Mouse (Mus musculus) c-Kit-positive CD71-positive TER-119-positive erythroid progenitor cells, embryonic 14.5 days (primary cell): ENCODE results near the gene Lrch2.
"Not testable (repeated sequence)": the region's sequence is repeated elsewhere in the genome, so short reads cannot be mapped to it uniquely, and the experiment has no call there.

Source experiments
- DNase-seq: peaks from one replicate; pipeline ENCODE4 v3.0.0-alpha.2; 2013; ENCODE audit warnings: low spot score

Lrch2 gene

DNA sequence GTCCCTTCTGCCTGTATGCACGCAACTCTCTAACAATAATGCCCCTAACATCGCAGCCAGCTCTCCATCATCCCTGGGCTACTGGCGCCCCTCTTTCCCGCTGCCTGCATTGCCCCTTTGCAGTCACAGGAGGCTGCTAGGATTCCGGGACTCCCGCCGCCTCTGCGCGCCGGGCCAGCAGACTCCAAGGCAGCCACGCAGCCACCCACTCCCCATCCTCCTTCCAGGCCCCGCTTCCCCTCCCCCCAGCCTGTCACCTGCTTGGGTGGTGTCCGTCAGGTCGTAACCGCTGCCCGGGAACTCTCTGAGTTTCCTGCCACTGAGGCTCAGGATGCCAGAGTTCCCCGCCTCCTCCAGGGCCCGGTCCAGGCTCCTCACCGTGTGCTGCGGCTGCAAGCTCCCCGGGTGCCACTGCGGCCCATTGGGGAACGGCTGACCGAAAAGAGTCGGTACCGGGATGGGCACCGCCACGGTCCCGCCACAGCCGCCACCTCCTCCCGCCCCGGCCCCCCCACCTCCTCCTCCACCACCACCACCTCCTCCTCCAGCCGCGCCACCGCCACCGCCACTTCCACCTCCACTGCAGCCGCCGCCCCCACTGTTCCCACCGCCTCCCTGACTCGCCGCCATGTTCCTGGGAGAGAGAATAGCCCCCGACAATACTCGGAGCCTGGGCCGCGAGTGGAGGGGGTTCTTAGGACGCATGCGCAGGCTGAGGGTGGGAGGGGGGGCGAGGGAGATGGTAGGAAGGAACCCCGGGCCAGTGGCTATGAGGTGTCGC is at the start of gene Lrch2:
Gene Lrch2 (minus strand): TSS at position 661 of the 781 bp plus-strand sequence.
- no peak for DNase-seq

DNA sequence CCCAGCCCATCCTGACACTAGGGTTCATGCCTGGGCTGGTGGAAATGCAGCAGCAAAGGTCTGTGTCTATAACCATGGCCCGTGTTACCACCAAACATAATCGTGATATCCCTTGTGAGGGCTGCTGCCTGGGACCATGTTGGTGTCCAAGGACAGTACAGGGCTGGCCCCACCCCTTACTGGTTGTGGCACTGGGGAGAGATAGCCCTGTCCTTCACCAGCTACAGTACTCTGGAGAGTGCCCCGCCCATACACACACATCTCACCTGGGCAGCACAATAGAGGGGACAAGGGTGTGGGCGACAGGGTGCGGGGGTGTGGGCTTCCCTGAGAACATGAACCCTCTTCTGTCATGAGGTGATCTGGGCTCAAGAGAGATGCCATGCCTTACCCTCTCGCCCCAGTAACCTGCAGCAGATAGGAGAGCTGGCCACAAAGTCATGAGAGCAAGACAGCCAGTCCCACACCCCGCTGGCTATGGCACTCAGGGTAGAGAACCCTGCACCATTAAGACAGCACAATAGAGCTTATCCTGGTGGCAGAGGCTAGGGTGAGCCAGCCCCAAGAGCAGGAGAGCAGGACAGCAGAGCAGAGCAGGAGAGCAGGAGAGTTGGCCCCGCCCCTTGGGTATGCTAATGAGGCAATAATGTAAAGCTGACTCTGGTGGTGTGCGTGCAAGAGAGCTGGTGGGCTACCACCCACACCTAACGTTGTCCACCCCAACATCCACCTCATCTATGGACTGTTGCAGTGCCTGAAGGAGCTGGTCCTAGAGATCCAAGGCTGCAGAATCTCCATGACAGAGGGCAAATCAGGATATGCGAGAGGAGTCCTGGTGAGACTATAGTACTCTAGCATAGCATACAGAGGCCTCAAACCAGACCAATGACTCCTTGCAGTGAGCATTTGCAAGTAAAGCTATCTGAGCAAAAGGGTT is 12.7 kb downstream of the Lrch2 start:
- no peak for DNase-seq

DNA sequence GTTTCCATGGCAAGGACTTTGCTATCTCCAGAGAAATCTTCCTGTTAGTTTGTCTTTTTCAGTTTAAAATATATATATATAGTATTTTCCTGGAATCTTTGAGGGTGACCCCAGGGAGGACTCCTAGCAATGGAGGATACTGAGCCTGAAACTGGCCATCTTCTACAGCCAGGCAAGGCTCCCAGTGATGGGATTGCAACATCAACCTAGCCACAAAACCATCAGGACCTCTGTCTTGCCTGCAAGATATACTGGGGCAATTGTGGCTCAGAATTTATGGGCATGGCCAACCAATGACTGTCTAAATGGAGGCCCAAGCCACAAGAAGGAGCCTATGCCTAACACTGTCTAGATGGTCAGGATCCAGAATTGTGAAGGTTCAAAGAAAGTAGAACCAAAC is 15.5 kb downstream of the Lrch2 start:
- no peak for DNase-seq

DNA sequence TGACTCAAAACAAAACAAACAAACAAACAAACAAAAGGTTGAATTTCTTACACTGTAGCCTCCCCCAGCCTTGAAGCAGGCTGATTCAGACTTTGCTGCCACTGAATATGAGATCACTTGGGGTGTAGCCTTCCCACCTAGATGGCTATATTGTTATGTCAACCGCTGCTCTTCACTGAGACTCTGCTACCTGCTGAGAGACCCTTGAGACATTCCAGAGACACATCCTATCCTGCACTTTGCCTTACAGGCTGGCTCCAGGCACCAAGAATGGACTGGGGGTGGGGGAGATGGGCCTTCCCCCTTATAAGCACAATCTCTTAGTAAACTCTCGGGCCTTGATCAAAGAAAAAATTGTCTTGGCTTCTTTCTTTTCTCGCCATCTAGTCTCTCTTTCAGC is 16.8 kb downstream of the Lrch2 start:
- not testable (repeated sequence) for DNase-seq

DNA sequence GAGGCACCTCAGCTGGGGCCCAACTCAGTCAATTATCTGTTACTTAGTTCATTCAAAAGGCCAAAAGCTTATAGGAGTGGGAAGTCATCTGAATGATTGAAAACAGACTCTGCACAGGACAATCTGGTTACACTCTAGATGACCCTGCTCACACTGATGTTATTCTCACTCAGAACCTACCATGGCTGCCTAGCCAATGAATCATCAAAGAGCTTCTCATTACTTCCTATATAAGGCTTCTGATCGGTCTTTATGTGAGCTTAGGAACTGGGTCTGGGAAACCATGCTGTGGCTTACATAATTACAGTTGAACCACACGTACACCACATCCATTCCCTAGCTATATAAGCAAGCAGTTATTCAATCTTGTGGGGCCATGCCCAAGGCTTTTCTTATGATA is 18.3 kb downstream of the Lrch2 start:
- DNase-seq, result no peak

DNA sequence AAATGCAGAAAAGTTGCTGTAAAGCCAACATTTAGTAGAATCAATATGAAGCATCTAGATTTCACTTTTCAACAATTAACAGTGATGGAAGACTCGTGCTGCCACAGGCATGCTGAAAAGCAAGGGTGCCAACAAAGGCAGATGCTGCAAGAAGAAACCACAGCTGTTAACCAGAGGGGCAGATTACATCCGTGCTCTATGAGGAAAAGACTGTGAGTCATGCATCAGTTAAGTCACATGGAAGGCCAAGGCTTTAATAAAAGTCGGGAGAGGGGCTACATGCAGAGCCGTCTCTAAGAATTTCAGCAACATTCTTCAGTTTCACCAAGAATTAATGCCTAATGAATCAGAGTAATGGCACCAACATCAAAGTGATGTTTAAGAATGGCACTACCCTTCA is 22.2 kb downstream of the Lrch2 start:
- no peak for DNase-seq

DNA sequence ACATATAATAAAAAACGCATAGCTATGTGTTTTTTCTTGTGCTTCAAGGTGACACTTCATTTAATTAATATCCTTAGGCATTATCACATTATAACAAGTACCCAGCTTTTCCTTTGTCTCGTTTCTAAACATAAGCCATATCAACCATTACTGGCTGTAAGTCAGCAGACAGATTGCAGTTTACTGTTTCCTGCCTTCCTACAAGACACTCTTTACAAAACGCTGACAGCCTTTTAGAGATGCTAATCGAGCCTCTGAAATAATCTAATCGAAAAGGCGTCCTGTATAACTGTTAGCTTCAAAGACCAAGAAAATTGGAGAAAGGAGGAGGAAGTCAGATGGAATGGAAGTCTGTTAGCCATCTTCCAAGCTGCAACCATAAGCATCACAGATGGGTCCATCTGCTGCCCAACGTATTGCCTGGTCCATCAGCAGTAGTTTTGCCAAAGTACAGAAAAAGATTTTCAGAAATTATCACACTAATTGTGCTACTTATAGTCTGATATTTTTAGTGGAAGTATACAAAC is 26.2 kb downstream of the Lrch2 start:
- DNase-seq, result no peak

DNA sequence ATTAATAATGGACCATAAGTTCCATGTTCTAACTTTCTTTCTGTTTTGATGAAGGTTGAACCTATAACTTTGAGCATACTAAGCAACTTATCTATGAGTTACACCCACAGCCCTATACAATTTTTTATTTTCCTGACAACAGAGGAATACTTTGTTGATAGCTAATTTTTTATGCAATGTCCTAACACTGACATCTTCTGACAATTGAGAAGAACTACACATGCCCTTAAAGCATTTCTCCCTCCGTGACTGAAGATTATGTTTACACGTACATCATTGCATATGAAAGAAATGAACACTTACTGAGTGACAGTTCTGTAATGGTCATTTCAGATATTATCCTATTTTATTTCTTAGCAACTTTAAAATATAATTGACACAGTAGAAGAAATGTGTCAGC is 64.3 kb downstream of the Lrch2 start:
- no peak for DNase-seq

DNA sequence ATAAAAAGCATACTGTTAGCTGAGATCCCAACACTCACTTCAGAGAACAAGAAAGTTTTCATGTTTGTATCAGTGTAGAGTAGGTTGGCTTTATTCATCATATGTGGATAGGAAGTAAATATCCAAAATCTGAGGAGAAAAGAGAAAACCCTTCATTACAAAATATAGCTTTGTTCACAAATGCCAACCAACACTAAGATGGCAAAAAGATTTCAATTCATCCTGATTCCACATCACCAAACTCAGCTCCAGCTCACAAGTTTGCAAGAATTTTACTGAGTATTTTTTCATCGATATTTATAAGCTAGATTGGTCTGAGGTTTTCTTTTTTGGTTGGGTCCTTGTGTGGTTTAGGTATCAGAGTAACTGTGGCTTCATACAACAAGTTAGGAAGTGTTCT is 100.3 kb downstream of the Lrch2 start, which contains the start of gene Vmn1r239-ps:
Gene Vmn1r239-ps (minus strand): TSS at position 101 of the 400 bp plus-strand sequence.
- DNase-seq, result not testable (repeated sequence)

DNA sequence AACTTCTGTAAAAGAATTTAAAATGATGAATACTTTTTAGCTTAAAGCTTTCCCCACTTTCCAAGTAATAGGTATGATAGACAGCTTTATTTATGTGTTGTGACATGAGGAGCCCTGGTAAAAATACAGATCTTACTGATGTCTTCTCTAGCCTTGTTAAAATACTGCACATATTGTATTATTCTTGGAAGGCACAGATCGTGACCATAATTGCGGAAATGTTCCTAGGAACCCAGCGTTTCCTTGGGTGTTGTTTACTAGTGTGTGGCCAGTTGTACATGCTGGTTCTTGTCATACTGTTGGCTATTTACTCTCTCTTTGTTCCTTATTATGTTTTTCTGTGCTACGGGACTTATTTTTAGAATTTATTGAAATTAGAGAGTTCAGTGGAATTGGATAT is 110.5 kb downstream of the Lrch2 start:
- no peak for DNase-seq

DNA sequence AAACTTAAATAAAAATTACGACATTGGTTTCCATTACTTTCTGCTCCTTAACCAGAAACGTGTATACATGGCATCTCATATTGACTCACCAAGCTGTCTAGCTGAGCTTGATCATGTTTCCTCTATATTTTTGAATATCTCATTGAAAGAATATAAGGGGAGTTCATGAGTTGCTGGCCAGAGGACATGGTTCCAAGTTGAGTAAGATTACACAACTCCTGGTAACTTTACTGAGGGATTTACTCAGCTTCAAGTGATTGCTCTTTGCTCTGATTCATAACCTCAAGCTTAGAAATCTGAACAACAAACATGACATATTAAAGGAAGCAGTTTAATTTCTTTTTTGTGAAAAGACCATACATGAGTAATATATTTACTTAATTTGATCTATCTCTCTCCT is 118.5 kb downstream of the Lrch2 start:
- DNase-seq, result no peak

DNA sequence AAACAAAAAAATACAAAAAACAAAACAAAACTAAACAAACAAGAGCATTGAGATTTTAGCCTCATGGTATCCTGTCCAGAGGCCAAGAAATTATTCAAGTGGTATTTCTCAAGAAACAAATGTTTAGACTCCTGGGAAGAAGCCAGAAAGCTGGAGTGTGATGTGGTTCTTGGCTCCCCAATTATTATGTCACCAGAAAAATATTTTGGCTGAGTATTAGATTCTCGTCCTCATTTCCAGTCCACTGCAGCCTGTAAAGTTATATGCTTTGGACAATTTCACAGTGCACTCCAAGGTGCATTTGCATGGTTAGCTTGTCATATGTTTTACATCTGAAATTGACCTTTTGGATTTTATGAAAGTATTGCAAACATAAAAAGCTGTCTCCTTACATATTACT is 124.1 kb downstream of the Lrch2 start:
- no peak for DNase-seq

DNA sequence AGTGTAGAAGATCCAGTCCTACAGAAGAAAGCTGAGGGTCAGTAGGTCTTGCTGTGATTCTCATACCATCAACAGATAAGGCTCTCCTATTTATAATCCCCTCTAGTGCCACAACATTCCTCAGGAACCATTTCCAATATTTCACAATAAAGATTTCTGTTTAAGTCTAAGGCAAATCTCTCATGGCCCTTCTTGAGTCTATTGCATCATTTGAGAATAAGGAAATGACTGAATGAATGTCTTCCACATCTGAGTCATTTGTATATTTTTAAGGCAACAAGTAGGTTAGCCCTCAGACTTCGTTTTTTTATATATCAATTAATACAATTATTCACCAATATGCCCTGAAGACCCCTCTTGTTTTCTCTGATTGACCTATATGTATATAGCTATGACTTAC is 124.8 kb downstream of the Lrch2 start, which contains the start of gene Il13ra2:
Gene Il13ra2 (minus strand): TSS at position 64 of the 400 bp plus-strand sequence.
- DNase-seq, result no peak
